Mouse (Mus musculus) heart, embryonic 11.5 days (tissue): ENCODE data around the gene Klc1. TPM values are rescaled to one million over a fixed set of nuclear protein-coding genes. Genes with fewer than 3 reads are reported as not detected.

Source experiments
- ATAC-seq: fragments of 200-750 bp; cut with Nextera tagmentation; replicated peaks from 2 replicates; pipeline ENCODE4 v1.8.0; 2017; ENCODE audit warnings: moderate library complexity; ENCODE audit not compliant: insufficient number of reproducible peaks, low FRiP score, low TSS enrichment
- H3K27ac ChIP-seq: fragments of 300-500 bp; sonication (generic); 2 replicates; pipeline ENCODE4 v1.5.1; 2014; ENCODE audit warnings: mild to moderate bottlenecking, low read depth, low read length
- H3K27me3 ChIP-seq: fragments of 300-500 bp; sonication (generic); 2 replicates; pipeline ENCODE4 v1.6.1; 2014; ENCODE audit warnings: mild to moderate bottlenecking, low read length, mixed read lengths; ENCODE audit not compliant: control insufficient read depth, insufficient read depth
- H3K36me3 ChIP-seq: fragments of 300-500 bp; sonication (generic); 2 replicates; pipeline ENCODE4 v1.6.1; 2014; ENCODE audit warnings: mild to moderate bottlenecking, low read length, moderate library complexity, mixed read lengths; ENCODE audit not compliant: control insufficient read depth, insufficient read depth
- H3K4me1 ChIP-seq: fragments of 300-500 bp; sonication (generic); 2 replicates; pipeline ENCODE4 v1.6.1; 2014; ENCODE audit warnings: low read length; ENCODE audit not compliant: control insufficient read depth, insufficient read depth
- H3K4me2 ChIP-seq: fragments of 300-500 bp; sonication (generic); 2 replicates; pipeline ENCODE4 v1.6.1; 2014; ENCODE audit warnings: mild to moderate bottlenecking, moderate library complexity
- H3K4me3 ChIP-seq: fragments of 300-500 bp; sonication (generic); 2 replicates; pipeline ENCODE4 v1.5.1; 2014; ENCODE audit warnings: low read depth, low read length
- H3K9ac ChIP-seq: fragments of 300-500 bp; sonication (generic); 2 replicates; pipeline ENCODE4 v1.6.1; 2014; ENCODE audit warnings: mild to moderate bottlenecking, low read depth, low read length, moderate library complexity
- H3K9me3 ChIP-seq: fragments of 300-500 bp; sonication (generic); replicated peaks from 2 replicates; pipeline ENCODE4 v1.6.1; 2016; ENCODE audit warnings: low read length; ENCODE audit not compliant: control insufficient read depth
- WGBS: fragments of 180-500 bp; shearing (Covaris S2); extraction: QIAGEN DNeasy Blood & Tissue Kit; methylation state at CpG from one replicate; pipeline ENCODE4 v1.1.7; 2014; ENCODE audit not compliant: insufficient replicate concordance; 5-methylcytosine and 5-hydroxymethylcytosine counted together
- polyA plus RNA-seq: library from polyadenylated mRNA; unstranded; fragments of >200 nt; fragmentation: Nextera tagmentation; extraction: Ambion mirVana; gene quantifications from 2 replicates; pipeline ENCODE4 v1.2.1, GENCODE M21; 2014

The Klc1 gene
- polyA plus RNA-seq, 1 experiment from 2014 or later, result 94.9 TPM

- no peak for ATAC-seq
These were observed 57.9 kb downstream of the Klc1 start for GRCm38 (mm10) chr12:111816528-111816927.

GRCm38 (mm10) chr12:111816967-111817366, 58.3 kb downstream of the Klc1 start:
- no peak overlapping the region for H3K27ac ChIP-seq
- H3K36me3 ChIP-seq, result no peaks in the 10 kb centered on the region
- H3K4me2 ChIP-seq, result peak overlapping the region; percentile 96; the same call in 1 of the 2 replicates
- WGBS, result 55% methylated on average over 9 of the region's 9 CpGs
- no peak overlapping the region for H3K4me3 ChIP-seq
- no peak for ATAC-seq
- no peaks in the 10 kb centered on the region for H3K9me3 ChIP-seq
- no peaks in the 10 kb centered on the region for H3K27me3 ChIP-seq
- H3K9ac ChIP-seq, result no peak overlapping the region; the same call in 1 of the 2 replicates
- H3K4me1 ChIP-seq, result peaks cover 45% of the 10 kb centered on the region

More at GRCm38 (mm10) chr12:111816528-111816927, 57.9 kb downstream of the Klc1 start:
- Histone ChIP-seq H3K27me3 (no peaks in the 10 kb centered on the region), H3K36me3 (no peaks in the 10 kb centered on the region), H3K4me3 (0 out of 2 replicates have a peak overlapping the region, but pooled peaks have one; percentile 17), H3K9ac (no peak overlapping the region; the same call in 1 of the 2 replicates), H3K4me2 (peak overlapping the region; percentile 96; the same call in 1 of the 2 replicates), H3K4me1 (peaks cover 45% of the 10 kb centered on the region), H3K9me3 (no peaks in the 10 kb centered on the region), H3K27ac (no peak overlapping the region)
- WGBS, result 53% methylated on average over 13 of the region's 13 CpGs

DNA sequence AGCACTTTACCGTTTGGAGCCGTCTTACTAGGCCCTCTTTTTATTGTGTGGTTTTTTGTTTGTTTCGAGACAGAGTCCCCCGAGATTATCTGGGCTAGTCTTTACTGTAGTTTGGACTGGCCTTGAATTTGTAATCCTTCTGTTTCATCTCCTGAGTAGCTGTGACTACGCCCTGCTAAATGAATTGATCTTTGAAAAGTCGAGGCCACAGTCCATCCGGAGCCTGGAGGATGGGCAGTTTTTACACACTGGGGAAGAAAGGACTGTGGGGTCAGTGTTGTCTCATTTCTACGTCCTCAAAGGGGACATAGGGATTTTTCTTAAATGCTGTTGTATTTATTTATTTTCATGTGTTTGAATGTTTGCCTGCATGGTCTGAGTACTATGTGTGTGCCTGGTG, 59.3 kb downstream of the Klc1 start:
- Histone ChIP-seq H3K36me3 (no peaks in the 10 kb centered on the region), H3K27me3 (no peaks in the 10 kb centered on the region), H3K9me3 (no peaks in the 10 kb centered on the region), H3K27ac (no peak overlapping the region), H3K4me3 (no peak overlapping the region), H3K4me1 (peaks cover 39% of the 10 kb centered on the region), H3K9ac (no peak overlapping the region), H3K4me2 (no peak overlapping the region)
- no peak for ATAC-seq
- 91% methylated on average over 8 of the region's 8 CpGs for WGBS

DNA sequence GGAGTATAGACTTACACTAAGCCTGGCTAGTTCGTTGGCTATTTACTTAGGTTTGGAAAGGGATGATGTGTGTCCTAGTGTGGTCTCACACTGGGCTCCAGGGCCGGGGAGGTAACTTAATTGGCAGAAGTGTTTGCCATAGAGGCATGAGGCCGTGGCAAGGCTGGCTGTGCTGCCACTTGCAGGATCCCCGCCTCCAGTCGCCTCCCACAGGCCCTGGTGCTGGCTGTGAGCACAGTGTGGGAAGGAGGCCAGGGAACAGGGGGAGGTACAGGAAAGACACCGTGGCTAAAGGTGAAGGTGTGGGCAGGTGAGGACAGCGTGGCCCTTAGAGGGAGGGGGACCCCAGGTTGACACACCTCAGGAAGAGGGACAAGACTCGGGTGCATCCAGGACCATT, 61.3 kb downstream of the Klc1 start:
- Histone ChIP-seq H3K9ac (no peak overlapping the region), H3K4me2 (no peak overlapping the region), H3K4me1 (peaks cover 36% of the 10 kb centered on the region), H3K4me3 (no peak overlapping the region), H3K27me3 (no peaks in the 10 kb centered on the region), H3K9me3 (no peaks in the 10 kb centered on the region), H3K27ac (no peak overlapping the region), H3K36me3 (peaks cover 11% of the 10 kb centered on the region)
- WGBS, result 74% methylated on average over 8 of the region's 8 CpGs
- ATAC-seq, result no peak

DNA sequence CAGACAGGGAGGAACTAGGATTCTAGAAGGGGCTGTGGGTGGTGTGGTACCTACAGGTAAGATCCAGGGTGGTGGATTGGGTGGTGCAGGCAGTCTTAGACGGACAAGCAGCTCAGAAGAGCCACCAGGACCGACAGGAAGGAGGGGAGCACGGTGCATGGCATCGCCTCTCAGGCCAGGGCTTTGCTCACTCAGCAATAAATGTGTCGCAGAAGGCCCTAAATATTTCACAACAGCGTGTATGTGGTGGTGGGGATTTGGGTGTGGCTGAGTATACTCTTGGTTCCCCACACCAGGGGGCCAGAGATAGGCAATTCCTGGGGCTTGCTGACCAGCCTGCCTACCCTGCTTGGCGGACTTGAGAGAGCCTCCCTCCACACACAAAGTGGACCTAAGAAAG, 62.1 kb downstream of the Klc1 start:
- H3K36me3 ChIP-seq, result peaks cover 13% of the 10 kb centered on the region
- no peaks in the 10 kb centered on the region for H3K9me3 ChIP-seq
- peaks cover 29% of the 10 kb centered on the region for H3K4me1 ChIP-seq
- ATAC-seq, result no peak
- WGBS, result 84% methylated on average over 7 of the region's 7 CpGs
- no peaks in the 10 kb centered on the region for H3K27me3 ChIP-seq
- no peak overlapping the region for H3K4me3 ChIP-seq
- H3K27ac ChIP-seq, result no peak overlapping the region
- H3K9ac ChIP-seq, result no peak overlapping the region
- no peak overlapping the region for H3K4me2 ChIP-seq

- WGBS, result 77% methylated on average over 4 of the region's 4 CpGs
- Histone ChIP-seq H3K9me3 (no peaks in the 10 kb centered on the region), H3K4me3 (no peak overlapping the region), H3K4me1 (peaks cover 19% of the 10 kb centered on the region), H3K9ac (no peak overlapping the region), H3K27me3 (no peaks in the 10 kb centered on the region), H3K36me3 (peaks cover 21% of the 10 kb centered on the region), H3K27ac (no peak overlapping the region), H3K4me2 (no peak overlapping the region)
- no peak for ATAC-seq
These were observed 63.3 kb downstream of the Klc1 start for GRCm38 (mm10) chr12:111821931-111822330.

DNA sequence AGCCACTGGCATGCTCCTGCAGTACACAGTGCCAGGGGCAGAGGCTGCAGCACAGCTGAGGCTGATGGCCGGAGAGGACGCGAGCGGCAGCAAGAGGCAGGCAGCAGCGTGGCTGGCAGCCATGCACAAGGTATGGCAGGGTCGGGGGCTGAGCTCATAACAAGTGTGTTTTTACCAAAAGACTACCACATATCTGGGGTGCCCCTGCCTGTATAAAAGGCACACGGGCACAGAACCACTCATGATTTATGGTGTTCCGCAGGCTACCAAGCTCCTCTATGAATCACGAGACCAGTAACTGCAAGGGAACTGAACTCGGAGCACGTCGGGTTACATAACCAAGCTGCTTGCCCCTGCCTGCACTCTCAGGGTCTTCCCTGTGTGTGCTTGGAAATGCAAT, 68.9 kb downstream of the Klc1 start:
- H3K4me1 ChIP-seq, result no peaks in the 10 kb centered on the region; the same call in 1 of the 2 replicates
- H3K4me3 ChIP-seq, result no peak overlapping the region
- H3K27me3 ChIP-seq, result no peaks in the 10 kb centered on the region
- no peak overlapping the region for H3K9ac ChIP-seq
- H3K4me2 ChIP-seq, result no peak overlapping the region
- no peak for ATAC-seq
- WGBS, result 94% methylated on average over 12 of the region's 12 CpGs
- H3K27ac ChIP-seq, result no peak overlapping the region
- no peaks in the 10 kb centered on the region for H3K9me3 ChIP-seq
- peaks cover 54% of the 10 kb centered on the region for H3K36me3 ChIP-seq

GRCm38 (mm10) chr12:111829447-111829846, 70.8 kb downstream of the Klc1 start:
- Histone ChIP-seq H3K27ac (no peak overlapping the region), H3K4me2 (no peak overlapping the region), H3K9me3 (no peaks in the 10 kb centered on the region), H3K4me3 (no peak overlapping the region), H3K9ac (no peak overlapping the region), H3K4me1 (no peaks in the 10 kb centered on the region), H3K36me3 (peaks cover 56% of the 10 kb centered on the region), H3K27me3 (no peaks in the 10 kb centered on the region)
- WGBS, result 85% methylated on average over 5 of the region's 5 CpGs
- ATAC-seq, result no peak

GRCm38 (mm10) chr12:111829954-111830353, 71.3 kb downstream of the Klc1 start:
- no peak overlapping the region for H3K4me3 ChIP-seq
- H3K4me2 ChIP-seq, result no peak overlapping the region
- peaks cover 52% of the 10 kb centered on the region for H3K36me3 ChIP-seq
- H3K27me3 ChIP-seq, result no peaks in the 10 kb centered on the region
- no peaks in the 10 kb centered on the region for H3K9me3 ChIP-seq
- no peak overlapping the region for H3K9ac ChIP-seq
- 86% methylated on average over 9 of the region's 9 CpGs for WGBS
- no peaks in the 10 kb centered on the region for H3K4me1 ChIP-seq
- no peak for ATAC-seq
- H3K27ac ChIP-seq, result no peak overlapping the region
